Mouse (Mus musculus): ENCODE measurements around the gene Rhbdf1.
A peak's percentile ranks its signal among the peaks of the same experiment; 100 is the strongest.

The Rhbdf1 gene

DNA sequence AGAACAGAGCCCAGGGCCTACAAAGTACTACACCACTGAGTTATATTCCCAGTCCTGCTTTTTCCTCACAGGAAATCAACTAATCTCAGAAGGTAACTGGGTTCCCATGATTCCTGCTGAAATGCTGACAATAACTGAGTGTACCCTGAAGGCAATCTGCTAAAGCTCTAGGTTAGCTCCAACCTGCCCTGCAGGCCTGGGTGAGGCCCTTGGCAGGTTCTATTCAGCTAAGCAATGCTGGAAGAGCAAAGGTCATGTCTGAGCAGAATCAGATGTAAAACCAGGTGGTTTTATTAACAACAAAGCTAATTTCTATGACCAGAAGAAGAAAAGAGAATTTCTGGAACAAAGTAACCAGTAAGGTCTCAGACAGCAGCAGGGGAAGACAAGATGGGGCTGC lies 19.3 kb upstream of the Rhbdf1 start:
- no peak for DNase-seq (ENCODE audit: extremely low read depth, insufficient read length, low spot score)

GRCm38 (mm10) chr11:32238093-32238860 lies 16.2 kb upstream of the Rhbdf1 start:
- no peak for DNase-seq (ENCODE audit: extremely low read depth, insufficient read length, low spot score)

GRCm38 (mm10) chr11:32237411-32237795 lies 15.3 kb upstream of the Rhbdf1 start:
- no peak for DNase-seq (ENCODE audit: extremely low read depth, insufficient read length, low spot score)

DNA sequence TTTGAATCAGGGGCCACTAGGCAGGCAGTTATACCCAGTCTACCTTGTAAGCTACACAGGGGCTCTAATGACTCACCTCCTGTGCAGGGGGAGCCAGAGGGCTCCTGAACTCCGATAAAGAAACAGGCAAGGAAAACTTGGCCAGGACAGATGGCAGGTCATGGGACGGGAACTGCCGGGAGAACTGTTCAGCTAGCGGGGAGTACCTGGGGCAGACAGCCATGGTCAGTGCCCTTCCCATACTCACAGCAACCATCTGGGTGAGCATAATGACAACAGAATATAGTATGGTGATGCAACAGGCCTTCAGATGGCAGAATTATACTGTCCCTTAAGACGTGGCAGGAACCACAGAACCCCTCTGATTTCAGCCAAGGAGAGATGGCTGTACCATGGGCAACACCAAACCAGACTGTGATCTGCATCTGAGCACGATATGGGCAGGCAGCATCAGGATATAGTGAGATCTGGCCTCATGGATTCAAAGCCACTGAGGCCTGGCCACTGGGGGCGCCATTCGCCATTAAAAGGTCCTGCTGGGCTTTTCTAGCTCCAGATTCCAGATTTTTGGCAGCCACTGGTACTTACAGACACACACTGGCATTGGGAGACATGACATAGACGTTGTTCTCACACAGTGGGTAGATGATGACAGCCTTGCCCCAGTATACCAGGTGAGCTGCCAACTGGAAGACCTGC lies 14.8 kb upstream of the Rhbdf1 start:
- DNase-seq (ENCODE audit: extremely low read depth, insufficient read length, low spot score), result no peak

DNA sequence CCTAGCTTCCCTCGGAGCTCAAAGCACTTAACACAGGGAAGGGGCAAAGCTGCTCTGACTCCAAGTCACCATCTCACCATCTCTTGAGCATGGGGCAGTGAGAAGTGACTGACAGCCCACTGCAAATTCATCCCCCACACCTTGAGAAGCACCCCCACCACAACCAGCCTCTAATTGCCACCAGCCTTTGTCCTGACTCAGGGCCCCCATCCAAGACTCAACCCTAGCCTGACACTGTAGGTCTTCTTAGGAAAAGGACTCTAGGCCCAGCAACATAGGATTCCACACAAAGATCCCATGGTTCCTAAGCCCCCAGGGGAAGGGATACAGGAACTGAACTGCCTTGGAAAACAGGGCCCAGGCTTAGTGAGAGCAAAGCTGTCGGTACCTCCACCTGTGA lies 14.0 kb upstream of the Rhbdf1 start:
- no peak for DNase-seq (ENCODE audit: extremely low read depth, insufficient read length, low spot score)

DNA sequence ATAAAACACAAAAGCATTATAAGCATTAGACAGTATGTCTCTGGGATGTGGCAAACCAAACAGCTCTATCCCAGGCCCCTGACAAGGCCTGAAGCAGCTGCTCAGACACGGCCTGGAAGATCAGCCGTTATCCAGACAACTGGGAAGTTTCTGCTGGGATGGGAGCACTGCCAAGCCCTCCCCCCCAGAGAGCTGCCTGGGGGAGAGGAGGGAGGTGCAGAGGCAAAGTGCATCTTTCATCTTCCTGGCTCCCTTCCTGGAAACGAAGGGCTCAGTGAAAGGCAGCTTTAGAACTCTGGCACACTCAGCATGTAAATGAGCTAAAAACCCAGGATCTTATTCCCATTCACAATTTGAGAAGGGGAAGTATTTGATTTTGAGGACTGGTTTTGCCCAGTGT lies 13.5 kb upstream of the Rhbdf1 start:
- no peak for DNase-seq (ENCODE audit: extremely low read depth, insufficient read length, low spot score)

- DNase-seq (ENCODE audit: extremely low read depth, insufficient read length, low spot score), result no peak
Measured at GRCm38 (mm10) chr11:32234816-32235485, 12.9 kb upstream of the Rhbdf1 start.

DNA sequence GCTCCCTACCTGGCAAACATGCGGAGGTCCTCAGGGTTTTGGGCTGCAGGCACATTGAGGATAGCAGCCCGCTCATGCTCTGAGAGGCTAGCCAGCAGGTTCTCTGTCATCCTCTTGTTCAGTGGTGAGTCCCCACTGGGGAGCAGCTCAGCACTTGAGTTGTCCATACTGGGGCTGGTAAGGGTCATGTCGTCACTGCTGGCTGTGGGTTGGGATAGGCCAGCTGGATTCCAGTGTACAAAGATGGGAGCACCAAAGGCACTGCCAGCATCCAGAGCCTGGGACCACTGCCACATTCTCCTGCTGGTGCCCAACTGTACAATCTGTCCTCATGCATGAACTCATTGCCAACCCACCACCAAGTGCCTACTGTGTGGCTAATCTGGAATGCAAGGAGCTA lies 11.8 kb upstream of the Rhbdf1 start:
- DNase-seq (ENCODE audit: extremely low read depth, insufficient read length, low spot score), result no peak

DNA sequence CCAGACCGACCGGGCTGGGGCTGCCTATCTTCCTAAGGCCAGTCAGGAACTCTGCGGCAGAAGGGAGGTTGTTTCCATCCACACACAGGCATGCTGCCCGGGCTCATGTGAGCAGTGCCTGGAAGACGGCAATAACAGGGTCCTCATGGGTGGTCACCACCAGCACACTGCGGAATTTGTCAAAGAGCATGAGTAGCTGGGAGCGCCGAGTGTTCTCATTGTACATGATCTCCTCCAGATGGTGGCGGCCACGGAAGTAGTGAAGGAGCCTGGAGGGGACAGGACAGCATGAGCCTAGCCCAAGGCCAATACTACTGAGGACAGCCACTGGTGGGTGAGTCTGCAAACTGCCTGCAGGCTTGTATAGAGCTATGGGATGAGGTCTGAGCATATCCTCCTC lies 10.7 kb upstream of the Rhbdf1 start:
- no peak for DNase-seq (ENCODE audit: extremely low read depth, insufficient read length, low spot score)

DNA sequence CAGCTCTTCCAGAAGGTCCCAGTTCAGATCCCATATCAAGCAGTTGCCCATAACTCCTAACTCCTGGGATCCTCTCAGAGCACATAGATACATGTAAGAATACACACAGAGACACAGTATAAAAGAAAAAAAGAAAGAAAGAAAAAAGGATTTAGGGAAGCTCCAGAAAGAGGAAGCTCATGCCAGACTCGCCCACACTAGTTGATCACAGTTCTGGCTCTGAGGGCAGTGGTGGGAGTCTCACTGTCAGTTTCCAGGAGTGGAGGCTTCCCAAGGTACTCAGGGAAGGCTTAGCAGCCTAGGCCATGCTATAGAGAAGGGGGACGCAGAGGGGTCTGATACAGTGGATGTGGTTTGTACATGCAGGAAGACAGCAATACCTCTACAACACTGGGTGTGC lies 9.0 kb upstream of the Rhbdf1 start:
- DNase-seq (ENCODE audit: extremely low read depth, insufficient read length, low spot score), result no peak

DNA sequence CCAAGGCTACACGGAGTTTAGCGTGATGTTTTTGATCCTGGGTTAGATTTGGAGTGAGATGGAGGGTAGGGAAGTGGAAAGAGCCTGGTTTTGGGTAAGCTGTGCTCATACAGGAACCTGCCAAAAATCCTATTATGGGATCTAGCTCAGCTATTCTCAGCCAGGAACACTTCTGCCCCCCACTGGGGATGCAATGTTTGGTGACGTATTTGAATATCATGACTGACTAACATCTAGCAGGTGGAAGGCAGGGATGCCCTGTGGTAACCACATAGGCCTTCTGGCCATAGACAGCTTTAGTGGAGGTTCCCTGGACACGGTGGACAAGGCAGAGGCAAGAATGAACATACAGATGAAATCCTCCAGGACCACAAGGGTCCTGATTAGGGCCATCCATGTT lies 8.1 kb upstream of the Rhbdf1 start:
- DNase-seq (ENCODE audit: extremely low read depth, insufficient read length, low spot score), result no peak

DNA sequence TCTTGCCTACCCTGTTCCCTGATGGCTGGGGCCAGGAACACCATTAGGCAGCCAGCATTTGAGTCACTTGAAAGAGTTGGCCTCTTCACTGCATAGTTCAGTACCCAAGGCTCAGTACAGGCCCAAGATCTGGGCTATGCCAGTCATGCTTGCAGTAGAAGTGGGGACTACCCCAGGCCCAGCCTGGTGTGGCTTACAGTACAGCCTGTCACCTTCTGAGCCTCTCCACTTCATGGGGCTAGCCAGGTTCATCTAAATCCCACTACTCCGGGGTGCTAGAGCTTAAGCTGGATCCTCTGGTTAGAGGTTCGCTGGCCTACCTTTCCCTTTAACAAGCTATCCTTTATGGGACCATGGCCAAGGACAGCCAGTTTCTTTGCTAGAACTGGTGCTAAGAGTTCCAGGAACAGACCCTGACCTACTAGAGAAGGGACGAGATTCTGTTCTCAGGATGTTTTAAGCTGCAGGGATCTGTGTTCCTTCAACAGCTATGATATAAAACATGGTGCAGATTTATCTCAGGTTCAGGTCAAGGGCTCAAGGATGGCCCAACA lies 6.3 kb upstream of the Rhbdf1 start:
- DNase-seq (ENCODE audit: extremely low read depth, insufficient read length, low spot score), result no peak

- no peak for DNase-seq (ENCODE audit: extremely low read depth, insufficient read length, low spot score)
Measured at GRCm38 (mm10) chr11:32227555-32227954, 5.5 kb upstream of the Rhbdf1 start.

DNA sequence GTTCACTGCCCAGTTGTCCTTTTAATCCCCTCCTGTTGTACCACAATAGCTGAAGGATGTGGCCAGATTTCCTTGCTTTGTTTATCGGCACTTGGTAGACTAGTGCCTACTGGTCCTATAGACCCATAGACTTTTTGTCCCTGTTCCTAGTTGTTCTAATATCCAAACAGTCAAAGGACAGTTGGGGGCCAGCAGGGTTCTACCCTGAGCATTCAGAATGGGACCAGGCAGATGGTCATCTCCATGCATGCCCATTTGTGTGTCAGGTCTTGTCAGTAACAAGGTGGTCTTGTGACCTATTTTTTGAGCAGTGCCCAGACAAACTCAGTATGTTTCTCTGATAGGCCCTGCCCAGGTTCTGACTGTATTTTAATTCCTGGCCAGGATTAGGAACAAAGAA lies 4.9 kb upstream of the Rhbdf1 start:
- DNase-seq (ENCODE audit: extremely low read depth, insufficient read length, low spot score), result no peak

- DNase-seq (ENCODE audit: extremely low read depth, insufficient read length, low spot score), result peak; percentile 89
Measured at GRCm38 (mm10) chr11:32226124-32226871, 4.2 kb upstream of the Rhbdf1 start, which contains the start of gene Mpg. Gene Mpg, plus strand, starts transcription at chr11:32226505.

GRCm38 (mm10) chr11:32225222-32226104 lies 3.4 kb upstream of the Rhbdf1 start:
- peak; percentile 76 for DNase-seq (ENCODE audit: extremely low read depth, insufficient read length, low spot score)

GRCm38 (mm10) chr11:32224468-32225139 lies 2.5 kb upstream of the Rhbdf1 start:
- peak; percentile 82 for DNase-seq (ENCODE audit: extremely low read depth, insufficient read length, low spot score)

- DNase-seq (ENCODE audit: extremely low read depth, insufficient read length, low spot score), result no peak
Measured at GRCm38 (mm10) chr11:32223297-32223967, 1.3 kb upstream of the Rhbdf1 start.

All from 3134 (cell line).